Mouse (Mus musculus) right cerebral cortex, adult 2 months (tissue): ENCODE measurements around the gene Kirrel.
A peak's percentile ranks its signal among the peaks of the same experiment; 100 is the strongest.

Experiments
- DNase-seq, 2 experiments: peaks; one replicate each; pipeline ENCODE4 v3.0.0; 2021 to 2022; ENCODE audit warnings: low spot score in 2 of 2

Gene Kirrel

DNA sequence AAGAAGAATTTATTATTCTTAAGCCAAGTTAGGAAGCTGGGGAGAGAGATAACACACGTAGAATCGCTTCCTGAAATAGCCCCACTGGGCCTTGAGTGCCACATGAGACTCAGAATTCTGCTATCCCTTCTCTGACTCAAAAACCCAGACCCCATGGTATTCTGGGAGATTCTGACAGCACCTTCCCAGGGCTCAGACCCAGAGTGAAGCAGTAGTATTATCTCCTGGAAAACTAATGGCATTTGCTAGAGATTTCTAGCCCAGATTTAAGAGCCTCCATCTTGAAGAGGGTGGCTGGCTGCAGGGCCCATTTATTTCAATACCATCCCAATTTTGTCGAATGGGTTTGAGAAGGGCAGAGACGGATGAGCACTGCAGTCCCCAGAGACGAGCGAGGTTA, 6.9 kb downstream of the Kirrel start:
- DNase-seq = no peak

DNA sequence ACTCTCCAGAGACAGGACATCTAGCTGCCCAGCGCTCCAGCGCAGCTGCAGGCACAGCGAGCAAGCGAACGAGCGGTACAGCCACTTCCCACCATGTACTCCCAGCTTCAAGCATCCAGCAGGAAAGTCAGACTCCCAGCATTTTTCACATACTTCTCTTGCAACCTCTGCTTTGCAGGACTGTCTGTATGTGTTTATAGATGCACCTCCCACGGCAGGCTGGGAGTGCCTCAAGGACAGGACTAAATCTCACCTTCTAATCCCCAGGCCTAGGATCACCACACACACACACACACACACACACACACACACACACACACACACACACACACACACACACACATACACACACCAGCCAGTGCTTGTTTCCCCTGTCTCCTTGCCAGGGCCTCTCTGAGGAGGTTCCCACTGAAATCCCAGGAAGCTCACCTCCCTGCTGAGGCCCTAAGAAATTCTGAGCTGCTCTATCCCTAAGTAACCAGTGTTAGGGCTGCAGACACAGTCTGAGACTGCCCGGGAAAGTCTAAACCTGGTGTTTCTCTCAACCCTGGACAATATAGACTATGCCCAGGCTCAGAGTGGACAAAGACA, 9.2 kb downstream of the Kirrel start:
- no peak for DNase-seq

DNA sequence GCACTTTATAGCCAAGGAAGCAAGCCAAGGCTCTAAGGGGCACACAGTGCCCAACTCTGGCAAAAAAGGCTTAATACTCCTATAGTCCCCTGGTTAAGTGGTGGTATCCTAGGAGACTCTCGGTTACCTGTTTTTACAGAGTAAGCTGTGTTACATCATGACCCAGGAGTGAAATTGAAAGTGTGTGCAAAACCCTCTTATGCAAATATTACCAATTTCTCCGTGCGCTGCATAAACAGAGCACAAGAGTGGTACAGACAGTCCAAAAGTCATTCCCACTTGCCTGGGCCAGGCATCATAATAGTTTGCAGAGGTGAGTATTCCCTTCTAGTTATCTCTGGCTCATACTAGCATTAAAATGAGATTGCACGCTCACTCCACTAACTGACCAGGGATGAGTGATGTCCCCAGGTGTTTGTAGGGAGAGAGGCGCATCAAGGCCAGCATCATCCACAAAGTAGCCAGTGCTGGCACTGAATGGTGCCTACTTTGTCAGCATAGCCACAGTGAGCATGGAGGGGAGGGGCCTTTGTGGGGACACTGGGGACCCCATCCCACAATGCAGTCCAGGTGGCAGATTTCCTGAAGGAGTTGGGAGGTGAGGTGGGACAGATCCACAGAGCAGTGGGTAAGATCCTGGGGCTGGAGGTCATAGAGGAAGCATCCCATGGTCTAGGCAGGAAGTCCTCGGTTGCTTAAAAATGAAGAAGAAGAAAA, 10.3 kb downstream of the Kirrel start:
- no peak for DNase-seq

DNA sequence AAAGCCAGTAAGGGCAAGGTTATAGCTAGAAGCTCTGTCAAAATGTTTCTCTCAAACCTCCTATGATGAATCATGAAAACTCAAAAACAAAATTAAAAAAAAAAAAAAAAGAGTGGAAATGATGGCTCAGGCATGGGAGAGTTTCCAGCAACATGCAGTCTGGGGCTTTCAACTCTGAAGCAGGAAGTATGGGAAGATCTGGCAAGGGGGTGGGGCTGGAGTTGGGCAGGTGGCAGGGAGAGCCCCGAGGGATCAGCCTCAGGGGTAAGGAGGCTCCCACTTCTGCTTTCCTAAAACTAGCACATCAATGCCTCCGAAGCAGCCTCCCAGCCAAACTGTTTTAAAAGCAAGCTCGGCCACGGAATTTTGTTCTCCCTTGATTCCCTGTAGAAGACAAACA, 11.4 kb downstream of the Kirrel start:
- DNase-seq = no peak

DNA sequence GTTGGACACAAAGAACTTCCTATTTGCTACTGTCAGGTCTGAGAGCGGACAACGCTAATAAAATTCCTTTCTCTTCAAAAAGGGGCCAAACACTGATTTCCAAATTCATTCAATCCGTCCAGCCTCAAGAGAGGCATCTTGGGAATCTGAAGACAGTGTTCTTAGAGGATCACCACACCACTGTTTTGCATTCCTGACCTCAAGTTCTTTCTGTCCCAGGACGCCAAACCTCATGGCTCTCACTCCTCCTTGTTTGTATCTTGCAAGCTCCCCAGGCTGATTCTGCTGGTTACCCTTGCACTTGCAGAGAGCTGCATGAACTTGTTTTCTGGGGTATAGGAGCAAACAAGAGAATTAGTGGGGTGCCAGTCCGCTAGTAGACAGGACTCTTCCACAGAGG, 12.2 kb downstream of the Kirrel start:
- DNase-seq = no peak

DNA sequence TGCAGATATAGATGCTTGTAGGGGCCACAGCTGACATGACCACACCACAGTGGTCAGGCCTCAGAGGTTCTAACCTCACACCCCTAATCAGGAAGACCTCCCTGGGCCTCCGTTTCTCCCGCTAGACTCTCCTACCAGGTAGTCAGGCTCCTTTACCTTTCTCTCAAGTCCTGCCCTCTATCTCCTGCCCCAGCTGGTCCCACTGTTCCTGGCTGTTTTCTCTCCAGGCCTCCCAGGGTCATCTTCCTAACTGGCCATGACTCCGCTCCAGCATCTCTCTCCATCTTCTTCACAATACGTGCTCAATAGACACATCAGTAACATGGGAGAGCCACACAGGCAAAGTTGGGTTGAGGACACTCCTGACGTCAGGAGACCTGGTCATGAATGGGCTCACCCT, 12.9 kb downstream of the Kirrel start:
- no peak for DNase-seq

DNA sequence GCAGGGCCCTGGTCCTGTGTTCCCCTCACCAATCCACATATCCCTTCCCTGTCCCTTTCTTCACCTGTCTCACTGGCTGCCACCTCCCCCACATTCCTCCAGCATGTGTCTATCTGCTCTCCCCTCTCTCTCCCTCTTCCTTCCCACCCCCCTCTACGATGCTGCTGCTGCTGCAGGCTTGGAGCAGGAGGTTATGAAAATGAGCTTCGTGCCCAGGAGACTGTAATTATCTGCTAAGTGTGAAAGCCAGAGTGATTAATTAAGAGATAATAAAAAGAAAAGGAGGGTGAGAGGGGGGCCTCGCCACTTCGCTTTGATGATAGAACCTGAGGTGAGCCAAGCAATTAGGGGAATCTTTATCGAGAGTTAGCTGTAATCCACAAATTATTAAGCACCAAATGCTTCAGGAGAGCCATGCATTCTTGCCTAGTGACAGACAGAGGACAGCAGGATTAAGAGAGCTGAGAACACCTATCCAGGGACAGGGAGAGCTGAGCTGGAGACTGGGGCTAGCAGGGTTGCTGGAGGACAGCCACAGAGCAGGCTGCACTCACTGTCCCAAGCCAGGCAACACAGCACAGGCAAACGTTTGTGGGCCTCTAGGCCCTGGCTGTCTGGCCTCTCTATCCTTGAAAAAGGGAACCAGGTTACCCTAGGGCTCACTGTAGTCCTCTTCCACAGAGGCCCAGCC, 13.6 kb downstream of the Kirrel start:
- no peak for DNase-seq

DNA sequence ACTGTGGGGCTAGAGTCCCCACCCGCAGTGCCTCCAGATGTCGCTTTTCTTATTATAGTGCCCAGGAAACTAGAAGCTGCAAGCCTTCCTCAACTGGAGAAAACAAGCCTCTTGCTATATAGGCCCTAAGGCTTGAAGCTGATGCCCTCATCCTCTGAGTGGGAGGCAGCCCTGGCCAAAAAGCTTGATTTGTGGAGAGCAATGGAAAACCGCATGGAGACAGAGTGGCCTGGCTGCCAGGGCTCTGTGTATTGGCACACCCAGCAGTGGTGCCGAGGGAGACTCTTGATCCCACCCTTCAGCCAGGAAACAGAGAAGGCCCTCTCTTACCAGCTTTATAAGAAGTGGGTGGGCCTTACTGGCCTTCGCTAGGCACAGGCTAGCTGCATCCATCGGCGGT, 15.4 kb downstream of the Kirrel start:
- no peak for DNase-seq

DNA sequence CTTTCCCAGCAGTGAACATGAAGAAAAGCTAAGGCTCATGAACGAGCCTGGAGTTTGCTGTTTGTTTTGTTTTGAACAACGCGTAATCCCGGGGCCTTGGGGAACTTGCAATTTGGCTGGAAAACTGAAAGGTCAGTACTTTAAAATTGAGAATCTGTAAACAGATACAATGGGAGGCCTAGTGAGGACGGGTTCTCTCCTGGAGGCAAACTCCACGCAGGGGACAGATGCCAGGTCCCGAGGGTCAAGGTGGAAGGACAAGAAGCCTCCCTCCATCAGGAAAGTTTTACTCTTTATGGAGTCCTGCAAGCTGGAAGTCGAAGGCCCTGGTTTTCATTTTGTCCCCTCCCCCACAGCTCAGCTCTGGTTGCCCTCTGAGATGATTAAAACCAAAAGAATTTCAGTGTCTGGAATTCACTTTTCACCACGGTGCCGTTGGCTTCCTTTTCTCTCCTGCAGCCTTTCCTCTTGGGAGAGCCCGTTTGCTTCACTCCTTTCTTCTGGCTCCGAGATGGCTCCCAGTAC, 16.7 kb downstream of the Kirrel start:
- DNase-seq = no peak

DNA sequence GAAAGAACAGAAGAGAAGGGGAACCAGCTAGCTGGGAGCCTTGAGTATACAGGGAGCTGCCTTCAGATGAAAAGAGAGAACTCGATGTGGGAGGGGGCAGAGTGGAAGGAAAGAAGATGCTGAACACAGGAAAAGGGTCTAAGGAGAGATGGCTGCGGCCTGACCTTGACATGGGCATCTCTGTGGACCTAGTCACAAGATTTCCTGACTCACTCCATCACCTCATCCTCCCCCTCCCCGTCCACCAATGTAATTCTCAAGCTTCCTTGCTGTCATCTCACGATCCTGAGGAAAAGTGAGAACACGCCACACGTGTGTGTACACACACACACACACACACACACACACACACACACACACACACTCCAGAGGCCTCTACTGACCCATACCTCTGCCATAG, 17.2 kb downstream of the Kirrel start:
- no peak for DNase-seq

DNA sequence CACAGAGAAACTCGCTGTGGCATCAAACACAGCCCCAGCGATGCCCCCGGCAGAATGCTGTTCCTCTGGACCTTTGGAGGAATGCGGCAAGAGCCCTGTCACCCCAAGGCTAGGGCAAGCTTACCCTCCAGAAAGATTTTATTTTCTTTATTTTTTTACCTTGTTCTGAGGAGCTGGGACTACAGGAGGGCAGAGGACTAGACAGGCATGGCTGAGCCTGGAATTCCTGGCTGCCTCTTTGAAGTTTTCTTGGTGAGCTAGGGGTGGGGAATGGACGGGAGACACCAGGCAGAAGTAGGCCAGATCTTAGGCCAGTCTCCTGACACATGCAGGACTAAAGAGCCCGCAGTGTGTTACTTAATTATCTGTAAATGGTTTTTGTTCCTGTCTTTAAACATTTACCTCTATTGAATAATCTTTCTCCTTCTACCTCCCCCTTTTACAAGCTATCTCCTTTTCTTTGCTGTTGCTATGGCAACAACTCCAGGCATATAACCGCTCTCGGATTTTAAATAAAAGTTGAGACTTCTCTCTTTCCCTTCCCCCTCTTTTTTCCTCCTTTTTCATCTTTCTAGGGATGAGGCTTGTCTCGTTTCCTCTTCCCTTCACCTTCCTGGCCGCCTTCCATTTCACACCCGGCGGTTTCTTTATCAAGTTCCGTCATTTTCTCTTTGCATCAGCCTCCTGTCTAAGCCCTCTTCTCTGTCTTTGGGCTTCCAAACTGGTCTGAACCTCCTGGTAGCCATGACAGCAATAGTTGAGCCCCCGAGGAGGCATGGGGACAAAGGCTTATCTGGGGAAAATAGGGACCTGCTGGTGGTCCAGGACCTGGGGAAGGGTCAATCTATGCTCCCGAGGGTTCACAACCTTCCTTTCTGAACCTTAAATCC, 19.9 kb downstream of the Kirrel start:
- peak in 1 of 2 experiments; percentile 17 for DNase-seq

DNA sequence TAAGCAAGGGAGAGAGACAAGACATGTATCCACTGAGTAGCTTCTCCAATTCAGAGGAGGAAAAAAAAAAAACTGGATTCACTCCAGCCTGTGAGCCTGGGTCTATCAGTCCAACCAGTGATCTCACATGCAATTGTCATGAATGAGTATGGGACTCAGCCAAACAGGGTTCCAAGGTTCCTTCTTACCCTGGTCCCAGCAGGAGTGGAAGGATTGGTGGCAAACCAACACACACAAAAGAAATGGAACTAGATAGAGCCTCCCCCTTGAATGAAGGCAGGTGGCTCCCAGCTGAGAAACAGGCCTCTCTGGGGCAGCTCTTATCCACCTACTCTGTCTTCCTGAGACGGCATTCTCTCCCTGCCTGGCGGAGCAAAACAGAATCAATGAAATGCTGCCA, 21.5 kb downstream of the Kirrel start:
- DNase-seq = peak in 1 of 2 experiments; percentile 27

DNA sequence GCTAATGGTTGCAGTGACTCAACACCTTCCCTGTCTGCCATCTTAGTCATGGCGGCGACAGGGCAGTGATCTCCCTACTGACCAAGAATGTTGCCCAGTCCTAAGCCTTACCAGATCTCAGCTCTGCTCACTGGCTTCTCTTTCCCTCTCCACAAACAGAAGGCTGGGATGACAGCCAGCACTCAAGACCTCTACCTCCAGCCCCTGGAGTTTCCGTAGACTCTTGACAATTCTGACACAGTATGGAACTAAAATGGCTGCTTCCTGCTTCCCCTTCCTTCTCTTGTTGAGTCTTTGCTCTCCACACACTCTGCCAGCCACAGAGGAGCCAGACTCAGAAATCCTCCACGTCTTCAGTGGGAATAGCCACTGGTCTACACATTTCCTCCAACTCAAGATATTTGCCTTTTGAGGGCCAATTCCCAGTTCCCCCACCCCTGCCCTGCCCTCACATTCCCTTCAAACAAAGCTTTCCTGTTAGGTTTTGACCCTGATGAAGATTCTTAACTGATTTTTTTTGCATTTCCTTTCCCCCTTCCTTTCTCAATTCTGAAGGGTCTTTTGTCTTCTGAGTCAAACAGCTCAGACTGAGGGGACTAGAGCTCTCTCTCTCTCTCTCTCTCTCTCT, 22.3 kb downstream of the Kirrel start:
- DNase-seq = no peak

DNA sequence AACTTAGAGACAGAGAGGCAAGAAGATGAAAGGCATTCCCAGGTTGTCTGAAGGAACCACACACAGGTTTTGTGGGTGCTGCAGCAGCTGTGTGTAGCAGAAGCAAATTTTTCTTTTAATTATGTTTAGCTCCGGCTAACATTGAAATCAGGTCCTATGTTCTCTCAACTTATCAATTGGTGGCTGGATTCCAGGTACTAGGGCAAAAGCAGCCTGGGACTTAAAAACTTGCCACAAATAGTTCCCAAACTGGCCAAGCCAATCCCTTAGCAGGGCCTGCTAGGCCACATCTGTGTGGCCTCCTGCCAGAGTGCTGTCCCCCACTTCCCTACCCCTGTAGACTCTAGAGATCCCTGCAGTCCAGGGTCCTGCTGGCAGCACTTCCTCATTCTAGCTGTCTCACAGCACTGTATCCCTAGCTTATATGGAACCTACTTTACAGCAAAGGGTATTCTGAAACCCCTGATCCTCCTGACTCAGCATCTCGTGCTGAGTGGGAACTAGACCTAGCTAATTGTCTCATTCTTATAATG, 23.2 kb downstream of the Kirrel start:
- DNase-seq = no peak

DNA sequence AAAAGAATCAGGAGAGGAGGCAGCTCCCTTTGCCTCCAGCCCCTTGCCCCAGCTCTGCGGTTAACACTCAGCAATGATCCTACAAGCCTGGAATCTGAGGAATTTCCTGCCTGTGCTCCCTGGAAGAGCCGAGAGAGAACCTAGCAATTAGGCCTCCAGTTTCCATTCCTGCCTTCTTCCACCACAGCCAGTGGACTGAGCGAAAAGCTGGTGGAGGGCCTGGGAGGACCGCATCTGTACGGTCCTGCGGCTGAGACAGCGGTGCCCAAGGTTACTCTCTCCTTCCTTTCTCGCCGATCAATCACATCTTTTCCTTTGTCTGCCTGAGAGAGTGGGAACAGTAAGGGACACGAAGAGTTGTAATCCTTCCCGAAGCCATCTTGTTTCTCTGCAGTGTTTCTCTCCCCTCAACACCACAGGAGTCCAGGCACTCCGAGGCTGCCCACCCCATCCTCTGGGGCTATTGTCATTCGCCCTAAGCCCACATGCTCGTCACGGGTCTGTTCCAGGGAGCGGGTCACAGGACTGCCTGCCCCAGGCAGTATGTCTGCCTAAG, 23.8 kb downstream of the Kirrel start:
- DNase-seq = no peak

DNA sequence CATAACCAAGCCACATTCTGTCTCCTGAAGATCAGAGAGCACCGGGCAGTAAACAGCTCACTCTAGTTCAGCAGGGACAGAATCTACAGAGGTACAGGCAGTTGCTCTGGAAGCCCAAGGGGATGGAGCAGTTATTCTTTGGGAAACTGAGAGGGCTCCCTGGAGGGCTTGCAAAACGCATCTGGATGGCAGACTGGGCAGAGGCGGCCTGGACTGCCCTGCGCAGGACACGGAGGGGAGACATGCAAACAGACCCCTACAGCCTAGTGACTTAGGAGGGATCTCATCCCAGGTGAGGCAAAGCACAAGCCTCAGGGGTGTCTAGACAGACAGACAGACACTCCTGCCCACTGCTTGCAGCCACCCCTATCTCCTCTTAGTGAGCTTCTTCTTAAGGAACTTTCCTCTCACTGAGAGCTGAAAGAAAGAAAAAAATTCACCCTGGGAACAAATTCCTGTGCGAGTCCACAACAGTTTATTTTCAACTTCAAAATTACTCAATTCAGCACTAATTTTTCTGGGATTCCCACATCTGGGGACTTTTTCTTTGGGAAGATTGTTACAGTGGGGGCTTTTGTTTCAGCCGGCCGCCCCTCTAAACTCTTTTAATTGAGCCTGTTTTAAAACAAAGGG, 24.4 kb downstream of the Kirrel start:
- DNase-seq = no peak

DNA sequence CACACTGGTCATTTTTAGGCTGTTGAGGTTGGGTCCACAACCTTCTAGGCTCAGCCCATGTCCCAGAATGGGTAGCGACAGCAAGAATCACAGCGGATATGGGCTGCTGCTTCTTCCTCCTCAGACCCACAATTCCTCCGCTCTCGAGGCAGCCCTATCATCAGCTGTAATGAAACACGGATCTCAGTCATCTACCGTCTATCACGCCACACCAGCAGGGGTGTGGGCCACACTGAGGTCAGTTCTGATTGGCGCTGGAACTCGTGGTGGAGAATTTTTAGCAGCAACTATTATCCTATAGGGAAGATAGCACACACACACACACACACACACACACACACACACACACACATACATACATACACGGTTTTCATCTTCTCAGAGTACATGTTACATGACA, 25.1 kb downstream of the Kirrel start:
- no peak for DNase-seq

DNA sequence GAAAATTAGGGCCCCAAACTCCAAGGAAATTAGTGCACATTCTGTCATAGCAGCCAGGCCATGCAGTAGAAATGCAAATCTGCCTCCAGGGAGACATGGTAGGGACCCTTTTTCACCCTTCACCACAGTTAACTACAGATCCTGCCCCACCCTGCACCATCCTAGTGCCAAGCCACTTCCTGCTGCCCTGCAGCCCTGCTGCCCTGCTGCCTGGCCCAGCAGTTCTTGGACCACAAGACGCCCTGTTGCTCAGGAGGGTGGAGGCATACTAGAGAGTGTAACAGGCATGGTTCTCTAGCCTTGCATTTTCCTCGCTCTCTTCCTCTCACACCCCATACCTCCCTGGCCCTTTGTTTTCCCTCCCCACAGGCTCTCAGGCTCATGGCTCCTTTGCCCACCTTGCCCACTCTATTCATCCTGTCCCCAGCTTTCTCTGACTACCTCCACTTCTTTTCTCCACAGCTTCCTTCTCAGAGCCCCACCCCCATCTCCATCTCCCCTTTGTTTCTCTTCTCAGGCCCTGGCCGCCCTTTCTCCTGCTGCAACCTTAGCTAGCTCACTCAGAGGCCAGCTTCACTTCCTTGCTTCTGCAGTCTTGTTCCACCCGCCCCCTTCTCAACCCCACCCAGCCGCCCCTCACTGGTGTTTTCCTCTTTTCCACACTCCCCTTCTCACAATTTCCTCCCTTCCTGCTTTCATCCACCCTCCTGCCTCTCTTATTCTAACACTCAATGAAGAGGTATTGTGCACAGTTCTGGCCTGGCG, 29.9 kb downstream of the Kirrel start:
- no peak for DNase-seq

DNA sequence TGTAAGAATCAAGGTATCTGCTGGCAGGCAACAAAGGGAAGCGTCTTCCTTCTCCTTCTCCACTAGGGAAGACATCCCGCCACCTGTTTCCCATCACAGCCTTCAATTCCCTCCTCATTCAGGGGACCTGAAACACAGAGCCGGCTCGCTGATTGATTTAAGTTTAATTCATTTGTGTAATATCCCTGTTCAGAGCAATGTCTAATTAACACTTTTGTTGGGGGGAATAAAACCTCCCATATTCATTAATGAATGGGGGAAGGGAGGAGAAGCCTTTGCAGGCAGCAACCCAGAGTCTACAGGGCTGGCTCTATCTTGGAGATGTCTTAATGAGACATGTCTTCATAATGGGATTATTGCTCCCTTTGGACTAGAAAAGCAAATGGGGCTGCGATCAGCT, 34.3 kb downstream of the Kirrel start:
- DNase-seq = no peak

DNA sequence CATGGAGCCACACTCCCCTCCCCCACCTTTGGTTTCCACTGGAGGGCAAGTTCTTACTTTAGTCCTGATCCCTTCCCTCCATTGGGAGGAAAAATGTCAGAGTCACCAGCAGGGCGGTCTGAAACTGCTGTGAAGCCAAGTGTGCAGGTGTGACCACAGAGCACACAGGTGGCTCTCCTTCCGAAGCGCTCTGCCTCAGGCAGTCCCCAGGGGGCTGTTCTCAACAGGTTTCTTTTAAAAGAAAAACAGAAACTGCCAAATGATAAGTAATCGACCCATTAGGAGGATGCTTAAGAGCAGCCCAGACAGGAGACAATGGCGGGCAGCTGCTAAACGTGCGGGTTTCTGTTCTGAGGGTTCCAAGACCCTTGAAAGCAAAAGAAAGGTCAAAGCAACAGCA, 37.8 kb downstream of the Kirrel start:
- DNase-seq = no peak
